Mouse (Mus musculus) midbrain, embryonic 12.5 days (tissue): ENCODE measurements around the gene Gm13691. TPM values are rescaled to one million over a fixed set of nuclear protein-coding genes. Genes with fewer than 3 reads are reported as not detected.
"Not testable (repeated sequence)": the region's sequence is repeated elsewhere in the genome, so short reads cannot be mapped to it uniquely, and the experiment has no call there.

Experiments used
- ATAC-seq: fragments of 200-750 bp; cut with Nextera tagmentation; 2 replicates; pipeline ENCODE4 v1.8.0; 2017; ENCODE audit warnings: low read depth, moderate TSS enrichment, moderate library complexity; ENCODE audit not compliant: low FRiP score
- H3K27ac ChIP-seq: fragments of 300-500 bp; sonication (generic); replicated peaks from 2 replicates; pipeline ENCODE4 v1.5.1; 2016; ENCODE audit warnings: mild to moderate bottlenecking
- H3K27me3 ChIP-seq: fragments of 300-500 bp; sonication (generic); 2 replicates; pipeline ENCODE4 v1.6.1; 2016; ENCODE audit warnings: mild to moderate bottlenecking
- H3K36me3 ChIP-seq: fragments of 300-500 bp; sonication (generic); 2 replicates; pipeline ENCODE4 v1.6.1; 2016
- H3K4me1 ChIP-seq: fragments of 300-500 bp; sonication (generic); 2 replicates; pipeline ENCODE4 v1.6.1; 2016
- H3K4me2 ChIP-seq: fragments of 300-500 bp; sonication (generic); replicated peaks from 2 replicates; pipeline ENCODE4 v1.6.1; 2016; ENCODE audit warnings: mild to moderate bottlenecking, moderate library complexity
- H3K4me3 ChIP-seq: fragments of 300-500 bp; sonication (generic); 2 replicates; pipeline ENCODE4 v1.5.1; 2016; ENCODE audit warnings: mild to moderate bottlenecking
- H3K9ac ChIP-seq: fragments of 300-500 bp; sonication (generic); replicated peaks from 2 replicates; pipeline ENCODE4 v1.6.1; 2016; ENCODE audit warnings: mild to moderate bottlenecking, moderate library complexity
- H3K9me3 ChIP-seq: fragments of 300-500 bp; sonication (generic); 2 replicates; pipeline ENCODE4 v1.6.1; 2016; ENCODE audit warnings: mild to moderate bottlenecking
- WGBS: fragments of 180-500 bp; shearing (Covaris S2); methylation state at CpG from one replicate; pipeline ENCODE4 v1.1.7; 2016; 5-methylcytosine and 5-hydroxymethylcytosine counted together
- polyA plus RNA-seq: library from polyadenylated mRNA; unstranded; fragments of >200 nt; fragmentation: Nextera tagmentation; extraction: Ambion mirVana; gene quantifications from 2 replicates; pipeline ENCODE4 v1.2.1, GENCODE M21; 2016

Gene Gm13691
- polyA plus RNA-seq, 1 experiment from 2014 or later: not detected

- 30% methylated on average over 4 of the region's 4 CpGs for WGBS
- H3K9ac ChIP-seq: no peak overlapping the region
- ATAC-seq: no peak
- no peaks in the 10 kb centered on the region for H3K27me3 ChIP-seq
- no peaks in the 10 kb centered on the region for H3K9me3 ChIP-seq
- no peak overlapping the region for H3K4me3 ChIP-seq
- no peaks in the 10 kb centered on the region for H3K4me1 ChIP-seq
- no peak overlapping the region for H3K27ac ChIP-seq
- no peaks in the 10 kb centered on the region for H3K36me3 ChIP-seq
- no peak overlapping the region for H3K4me2 ChIP-seq
Observed at GRCm38 (mm10) chr2:84037304-84037703, 47.0 kb downstream of the Gm13691 start.

GRCm38 (mm10) chr2:84037943-84038342 lies 47.6 kb downstream of the Gm13691 start:
- not testable (repeated sequence) for H3K4me1 ChIP-seq, H3K36me3 ChIP-seq, H3K27ac ChIP-seq, H3K4me3 ChIP-seq, H3K4me2 ChIP-seq, H3K27me3 ChIP-seq, H3K9ac ChIP-seq, H3K9me3 ChIP-seq, ATAC-seq
- 74% methylated on average over 1 of the region's 1 CpGs for WGBS

- H3K4me1 ChIP-seq: no peaks in the 10 kb centered on the region
- no peak overlapping the region for H3K27ac ChIP-seq
- ATAC-seq: no peak
- H3K36me3 ChIP-seq: no peaks in the 10 kb centered on the region
- no peak overlapping the region for H3K4me3 ChIP-seq
- H3K9me3 ChIP-seq: no peaks in the 10 kb centered on the region
- WGBS: 73% methylated on average over 6 of the region's 6 CpGs
- no peaks in the 10 kb centered on the region for H3K27me3 ChIP-seq
- H3K9ac ChIP-seq: no peak overlapping the region
- no peak overlapping the region for H3K4me2 ChIP-seq
Observed at GRCm38 (mm10) chr2:84039277-84039676, 48.9 kb downstream of the Gm13691 start.

Other genes starting within 250 kb of the Gm13691 start
- 62.9 and 66.2 TPM in 2 replicates for gene Fam171b, start 177.9 kb upstream of the Gm13691 start, polyA plus RNA-seq
- not detected in 2 replicates for gene Zswim2, start 49.3 kb upstream of the Gm13691 start, polyA plus RNA-seq
- not detected in 2 replicates for gene Gm13698, start 34.9 kb upstream of the Gm13691 start, polyA plus RNA-seq
- gene Gm13693, start 29.1 kb upstream of the Gm13691 start, polyA plus RNA-seq: not detected in 2 replicates
- gene Gm13695, start 23.2 kb upstream of the Gm13691 start, polyA plus RNA-seq: not detected in 2 replicates
- gene Gm13696, start 17.4 kb upstream of the Gm13691 start, polyA plus RNA-seq: not detected in 2 replicates
- not detected in 2 replicates for gene Gm13694, start 11.6 kb upstream of the Gm13691 start, polyA plus RNA-seq
- not detected in 2 replicates for gene Gm13697, start 5.8 kb upstream of the Gm13691 start, polyA plus RNA-seq